Mouse (Mus musculus) limb, embryonic 15.5 days (tissue): ENCODE data around the gene Gm49325. TPM values are rescaled to one million over a fixed set of nuclear protein-coding genes. Genes with fewer than 3 reads are reported as not detected.

ENCODE experiments used
- ATAC-seq: fragments of 200-750 bp; cut with Nextera tagmentation; 2 replicates; pipeline ENCODE4 v1.8.0; 2017; ENCODE audit warnings: low read depth, moderate TSS enrichment; ENCODE audit not compliant: insufficient number of reproducible peaks, low FRiP score, low TSS enrichment
- H3K27ac ChIP-seq: fragments of 300-500 bp; sonication (generic); 2 replicates; pipeline ENCODE4 v1.5.1; 2015; ENCODE audit warnings: moderate library complexity, mild to moderate bottlenecking, inconsistent platforms
- H3K27me3 ChIP-seq: fragments of 300-500 bp; sonication (generic); 2 replicates; pipeline ENCODE4 v1.6.1; 2015; ENCODE audit warnings: inconsistent platforms
- H3K36me3 ChIP-seq: fragments of 300-500 bp; sonication (generic); 2 replicates; pipeline ENCODE4 v1.6.1; 2015; ENCODE audit warnings: inconsistent platforms
- H3K4me1 ChIP-seq: fragments of 300-500 bp; sonication (generic); 2 replicates; pipeline ENCODE4 v1.6.1; 2015; ENCODE audit warnings: inconsistent platforms
- H3K4me2 ChIP-seq: fragments of 300-500 bp; sonication (generic); 2 replicates; pipeline ENCODE4 v1.6.1; 2015; ENCODE audit warnings: mild to moderate bottlenecking, inconsistent platforms
- H3K4me3 ChIP-seq: fragments of 300-500 bp; sonication (generic); 2 replicates; pipeline ENCODE4 v1.5.1; 2015; ENCODE audit warnings: mild to moderate bottlenecking, inconsistent platforms
- H3K9ac ChIP-seq: fragments of 300-500 bp; sonication (generic); 2 replicates; pipeline ENCODE4 v1.6.1; 2015; ENCODE audit warnings: inconsistent platforms
- H3K9me3 ChIP-seq: fragments of 300-500 bp; sonication (generic); 2 replicates; pipeline ENCODE4 v1.6.1; 2016; ENCODE audit warnings: inconsistent platforms
- WGBS: fragments of 180-500 bp; shearing (Covaris S2); methylation state at CpG from one replicate; pipeline ENCODE4 v1.1.7; 2015; 5-methylcytosine and 5-hydroxymethylcytosine counted together
- polyA plus RNA-seq: library from polyadenylated mRNA; unstranded; fragments of >200 nt; fragmentation: Nextera tagmentation; extraction: Ambion mirVana; gene quantifications from 2 replicates; pipeline ENCODE4 v1.2.1, GENCODE M21; 2015

The Gm49325 gene
- polyA plus RNA-seq, 1 experiment from 2014 or later = 1.3 TPM

- H3K27ac ChIP-seq = peak overlapping the region; percentile 79
- H3K9ac ChIP-seq = no peak overlapping the region
- peaks cover 26% of the 10 kb centered on the region for H3K4me1 ChIP-seq
- no peaks in the 10 kb centered on the region for H3K9me3 ChIP-seq
- no peak for ATAC-seq
- H3K4me3 ChIP-seq = no peak overlapping the region
- WGBS = 44% methylated on average over 10 of the region's 10 CpGs
- H3K4me2 ChIP-seq = peak overlapping the region; percentile 81; the same call in 1 of the 2 replicates
- no peaks in the 10 kb centered on the region for H3K36me3 ChIP-seq
- H3K27me3 ChIP-seq = no peaks in the 10 kb centered on the region
Observed at GRCm38 (mm10) chr10:77580027-77580920, 25.7 kb upstream of the Gm49325 start.

DNA sequence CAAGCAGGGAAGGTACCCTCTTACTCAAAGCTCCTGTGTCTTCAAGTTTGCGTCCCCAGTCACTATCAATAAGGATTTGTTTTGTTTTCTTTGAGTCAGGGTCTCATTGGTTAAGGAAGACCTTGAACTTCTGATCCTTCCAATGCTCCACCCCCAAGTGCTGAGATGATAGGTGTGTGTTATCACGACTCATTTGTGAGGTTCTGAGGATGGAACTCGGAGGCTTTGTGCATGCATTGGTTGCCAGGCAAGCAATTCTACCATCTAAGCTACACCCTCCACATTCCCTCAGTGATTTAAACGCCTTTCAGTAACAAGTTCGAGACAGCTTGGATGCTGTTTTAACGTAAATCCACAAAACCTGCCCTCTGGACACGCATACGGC is 25.0 kb upstream of the Gm49325 start:
- H3K9ac ChIP-seq = peak overlapping the region; percentile 26
- H3K4me3 ChIP-seq = peak overlapping the region; percentile 85
- H3K36me3 ChIP-seq = 0 out of 2 replicates have a peak, but pooled peaks cover 3% of the 10 kb centered on the region
- H3K4me1 ChIP-seq = peaks cover 26% of the 10 kb centered on the region
- no peaks in the 10 kb centered on the region for H3K9me3 ChIP-seq
- H3K27me3 ChIP-seq = no peaks in the 10 kb centered on the region
- peak overlapping the region; percentile 81 for H3K4me2 ChIP-seq
- H3K27ac ChIP-seq = peak overlapping the region; percentile 79
- 7% methylated on average over 8 of the region's 8 CpGs for WGBS
- ATAC-seq = no peak

- WGBS = under 1% methylated on average over 64 of the region's 64 CpGs
- peak; percentile 94 for ATAC-seq
- Histone ChIP-seq H3K27me3 (no peaks in the 10 kb centered on the region), H3K27ac (peak within 1 kb of the TSS; percentile 96), H3K36me3 (peaks cover 8% of the 10 kb centered on the region; the same call in 1 of the 2 replicates), H3K4me1 (peaks cover 27% of the 10 kb centered on the region), H3K9me3 (no peaks in the 10 kb centered on the region), H3K4me2 (peak within 1 kb of the TSS; percentile 81), H3K9ac (peak within 1 kb of the TSS; percentile 83), H3K4me3 (peak within 1 kb of the TSS; percentile 85)
Observed at GRCm38 (mm10) chr10:77581408-77582284, 24.4 kb upstream of the Gm49325 start, which contains the start of gene Pttg1ip. TSS of gene Pttg1ip (plus strand) at chr10:77581720.

DNA sequence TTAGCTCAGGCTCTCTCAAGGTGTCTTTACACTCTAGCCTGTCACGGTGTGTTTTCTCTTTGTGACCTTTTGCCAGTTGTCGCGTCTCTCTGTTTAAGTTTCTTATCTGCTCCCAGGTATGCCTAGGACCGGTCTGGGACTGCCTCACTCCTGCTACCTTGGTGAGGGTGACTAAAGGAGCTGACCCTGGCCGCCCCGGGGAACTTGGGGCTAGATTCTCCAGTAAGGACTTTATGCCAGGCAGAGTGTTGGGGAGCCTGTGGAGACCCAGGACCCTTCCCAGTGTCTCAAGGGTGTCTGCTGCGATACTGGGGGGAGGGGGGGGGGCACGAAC is 23.7 kb upstream of the Gm49325 start:
- peak overlapping the region; percentile 96 for H3K27ac ChIP-seq
- peak overlapping the region; percentile 83 for H3K9ac ChIP-seq
- H3K4me1 ChIP-seq = peaks cover 30% of the 10 kb centered on the region
- no peaks in the 10 kb centered on the region for H3K9me3 ChIP-seq
- 6% methylated on average over 8 of the region's 8 CpGs for WGBS
- H3K4me3 ChIP-seq = peak overlapping the region; percentile 85
- no peaks in the 10 kb centered on the region for H3K27me3 ChIP-seq
- peaks cover 14% of the 10 kb centered on the region; the same call in 1 of the 2 replicates for H3K36me3 ChIP-seq
- peak overlapping the region; percentile 81 for H3K4me2 ChIP-seq
- ATAC-seq = no peak

DNA sequence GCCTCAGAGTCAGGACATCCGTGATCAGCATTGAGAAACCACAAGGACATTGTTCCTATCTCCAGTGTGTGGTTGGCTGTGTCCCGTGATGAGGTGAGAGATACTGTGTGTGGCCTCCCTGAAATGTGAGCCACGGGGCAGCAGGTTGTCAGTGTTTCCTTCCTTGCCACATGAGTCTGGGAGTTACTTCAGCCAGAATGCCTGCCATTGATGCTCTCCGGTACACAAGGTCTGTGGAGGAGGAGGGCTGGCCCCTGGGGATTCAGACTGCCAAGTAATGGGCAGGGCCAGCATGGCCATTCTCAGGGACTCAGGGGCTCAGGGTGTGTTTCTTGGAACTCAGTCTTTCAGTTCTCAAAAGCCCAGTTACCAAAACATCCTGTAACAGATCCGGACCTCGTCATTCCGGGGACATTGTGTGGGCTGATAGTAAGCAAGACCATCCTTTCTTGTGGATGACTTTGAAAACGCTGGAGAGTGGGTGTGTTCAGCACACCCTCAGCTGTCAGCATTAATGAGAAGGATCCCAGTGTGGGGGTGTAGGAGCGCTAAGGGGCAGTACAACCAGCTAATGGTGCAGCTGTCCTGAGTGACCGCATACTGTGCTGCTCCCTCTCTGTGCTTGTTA is 22.1 kb upstream of the Gm49325 start:
- whole genome bisulfite sequencing = 74% methylated on average over 10 of the region's 10 CpGs
- H3K27ac ChIP-seq = no peak overlapping the region
- H3K9me3 ChIP-seq = no peaks in the 10 kb centered on the region
- no peaks in the 10 kb centered on the region for H3K27me3 ChIP-seq
- no peak for ATAC-seq
- H3K4me3 ChIP-seq = no peak overlapping the region
- H3K36me3 ChIP-seq = peaks cover 23% of the 10 kb centered on the region; the same call in 1 of the 2 replicates
- no peak overlapping the region for H3K4me2 ChIP-seq
- H3K9ac ChIP-seq = no peak overlapping the region
- peaks cover 31% of the 10 kb centered on the region for H3K4me1 ChIP-seq

GRCm38 (mm10) chr10:77586637-77587036 is 19.4 kb upstream of the Gm49325 start:
- no peak overlapping the region for H3K4me3 ChIP-seq
- no peak overlapping the region for H3K4me2 ChIP-seq
- no peaks in the 10 kb centered on the region for H3K27me3 ChIP-seq
- no peak for ATAC-seq
- no peaks in the 10 kb centered on the region for H3K9me3 ChIP-seq
- WGBS = 90% methylated on average over 3 of the region's 3 CpGs
- no peak overlapping the region for H3K27ac ChIP-seq
- peaks cover 32% of the 10 kb centered on the region for H3K4me1 ChIP-seq
- H3K36me3 ChIP-seq = peaks cover 46% of the 10 kb centered on the region
- no peak overlapping the region for H3K9ac ChIP-seq

GRCm38 (mm10) chr10:77587091-77587775 is 18.8 kb upstream of the Gm49325 start:
- Histone ChIP-seq H3K36me3 (peaks cover 52% of the 10 kb centered on the region), H3K27me3 (no peaks in the 10 kb centered on the region), H3K4me2 (no peak overlapping the region), H3K9ac (no peak overlapping the region), H3K4me3 (no peak overlapping the region), H3K9me3 (no peaks in the 10 kb centered on the region), H3K27ac (no peak overlapping the region), H3K4me1 (peaks cover 31% of the 10 kb centered on the region)
- WGBS = 93% methylated on average over 6 of the region's 6 CpGs
- no peak for ATAC-seq

DNA sequence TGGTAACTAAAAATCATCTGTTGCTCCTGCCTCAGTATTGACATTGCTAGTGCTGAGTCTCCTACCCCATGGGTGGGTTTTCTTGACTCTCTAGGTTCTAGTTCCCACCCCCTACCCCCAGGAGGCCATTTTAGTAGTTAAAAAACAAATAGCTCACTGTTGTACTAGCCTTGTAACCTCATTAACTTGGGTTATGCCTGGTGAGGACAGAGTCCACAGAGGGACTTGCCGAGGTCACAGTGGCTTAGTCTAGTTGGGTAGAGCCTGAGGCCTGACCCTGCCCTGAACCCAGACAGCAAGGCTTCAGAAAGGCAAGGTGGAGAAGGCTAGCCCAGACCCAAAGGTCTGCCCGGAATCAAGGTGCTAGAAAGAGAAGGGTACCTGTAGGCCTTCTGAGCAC is 18.0 kb upstream of the Gm49325 start:
- Histone ChIP-seq H3K4me2 (no peak overlapping the region), H3K4me3 (no peak overlapping the region), H3K9ac (no peak overlapping the region), H3K4me1 (peaks cover 23% of the 10 kb centered on the region), H3K36me3 (peaks cover 60% of the 10 kb centered on the region), H3K27me3 (no peaks in the 10 kb centered on the region), H3K27ac (no peak overlapping the region), H3K9me3 (no peaks in the 10 kb centered on the region)
- WGBS = 93% methylated on average over 2 of the region's 2 CpGs
- no peak for ATAC-seq

DNA sequence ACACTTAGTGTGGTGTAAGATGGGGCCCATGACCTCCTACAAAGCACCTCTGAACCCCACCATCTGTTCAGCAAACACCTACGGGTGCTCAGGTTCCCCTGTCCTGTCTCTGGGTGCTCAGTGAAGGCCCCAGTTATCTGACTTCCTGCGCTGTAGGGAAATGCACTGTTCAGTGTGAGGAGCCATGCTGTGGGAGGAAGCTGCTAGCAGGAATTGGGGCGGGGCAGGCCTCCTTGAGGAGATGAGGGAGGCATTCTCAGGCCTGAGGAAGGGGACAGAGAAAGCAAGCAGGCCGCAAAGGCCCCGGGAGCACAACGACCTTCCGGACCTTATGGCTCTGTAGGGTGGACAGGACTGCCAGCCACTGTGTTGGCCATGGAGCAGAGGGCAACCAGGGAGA is 16.9 kb upstream of the Gm49325 start:
- Histone ChIP-seq H3K9ac (no peak overlapping the region), H3K27me3 (no peaks in the 10 kb centered on the region), H3K9me3 (no peaks in the 10 kb centered on the region), H3K36me3 (peaks cover 71% of the 10 kb centered on the region), H3K4me3 (no peak overlapping the region), H3K4me2 (no peak overlapping the region), H3K4me1 (peaks cover 15% of the 10 kb centered on the region), H3K27ac (no peak overlapping the region)
- no peak for ATAC-seq
- WGBS = 82% methylated on average over 7 of the region's 7 CpGs

- peaks cover 77% of the 10 kb centered on the region for H3K36me3 ChIP-seq
- H3K27ac ChIP-seq = no peak overlapping the region
- no peak overlapping the region for H3K4me2 ChIP-seq
- H3K9ac ChIP-seq = no peak overlapping the region
- WGBS = 72% methylated on average over 8 of the region's 8 CpGs
- H3K27me3 ChIP-seq = no peaks in the 10 kb centered on the region
- no peaks in the 10 kb centered on the region for H3K9me3 ChIP-seq
- H3K4me3 ChIP-seq = no peak overlapping the region
- peaks cover 15% of the 10 kb centered on the region for H3K4me1 ChIP-seq
- no peak for ATAC-seq
Observed at GRCm38 (mm10) chr10:77589749-77590148, 16.2 kb upstream of the Gm49325 start.

DNA sequence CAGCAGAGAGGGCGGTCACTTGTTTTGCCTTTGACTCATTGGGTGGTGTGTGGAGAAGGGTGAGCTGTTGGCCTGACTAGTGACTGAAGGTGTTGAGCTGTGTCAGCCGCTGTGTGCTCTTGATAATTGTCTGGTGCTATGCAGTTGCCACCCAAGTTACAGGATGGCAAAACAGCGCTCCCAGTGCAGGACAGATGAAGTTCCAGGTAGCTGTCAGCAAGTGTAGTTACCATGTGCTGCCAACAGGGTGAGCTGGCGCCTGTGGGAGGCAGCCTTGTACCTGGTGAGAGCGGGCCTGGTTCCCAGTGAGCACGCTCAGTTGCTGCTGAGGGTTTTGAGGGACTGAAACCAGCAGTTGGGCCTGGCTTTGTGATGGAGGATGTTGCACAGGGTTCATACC is 15.2 kb upstream of the Gm49325 start:
- Histone ChIP-seq H3K9ac (no peak overlapping the region), H3K4me2 (no peak overlapping the region), H3K9me3 (no peaks in the 10 kb centered on the region), H3K27me3 (no peaks in the 10 kb centered on the region), H3K27ac (no peak overlapping the region), H3K4me1 (peaks cover 15% of the 10 kb centered on the region), H3K36me3 (peaks cover 86% of the 10 kb centered on the region), H3K4me3 (no peak overlapping the region)
- 0 out of 2 replicates have a peak, but pooled peaks have one; percentile 22 for ATAC-seq
- 48% methylated on average over 6 of the region's 6 CpGs for WGBS
